Mouse (Mus musculus): ENCODE measurements around the gene Socs3.

DNA sequence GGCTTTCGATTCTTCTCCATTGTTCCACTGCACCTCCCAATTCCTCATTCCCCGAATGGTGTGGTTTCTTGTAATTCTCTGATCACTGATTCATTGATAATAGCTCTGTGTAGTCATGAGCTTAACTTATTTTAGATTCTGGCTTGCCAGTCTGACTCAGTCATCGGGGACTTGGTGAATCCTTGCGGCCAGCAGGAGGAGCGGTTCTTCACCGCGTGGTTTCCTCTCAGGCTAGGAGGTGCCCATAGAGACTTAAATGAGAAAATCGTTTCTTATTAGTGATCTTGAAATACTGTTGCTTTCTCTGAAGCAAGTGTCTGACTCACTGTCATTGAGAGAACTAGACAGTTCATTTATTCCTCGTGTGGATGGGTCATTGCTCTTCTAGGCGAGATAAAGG is 20.1 kb upstream of the Socs3 start:
- TF ChIP-seq POLR2A (IDR thresholded peaks at IDR 0.05; ENCODE audit: control insufficient read depth, low read depth, low read length) (no peak), CTCF (IDR thresholded peaks at IDR 0.05; ENCODE audit: control insufficient read depth, insufficient read depth, insufficient replicate concordance, low read depth, low read length) (no peak; the same call in 1 of the 2 replicates)
